Mouse (Mus musculus) adrenal gland, adult 18-20 months (tissue): ENCODE measurements at regions not wholly inside any gene's neighbourhood (a gene's known extent, or its start where the extent isn't known, plus 50 kb on each side); places are given as distances from the start of the nearest gene placed in this dataset.

Experiments used
- DNase-seq, 2 experiments: peaks; one replicate each; pipeline ENCODE4 v3.0.0; 2021 to 2022; ENCODE audit warnings: low spot score in 2 of 2

- DNase-seq, result no peak
These were observed 253.7 kb downstream of the Stim2 start for GRCm38 (mm10) chr5:54252038-54252437.

GRCm38 (mm10) chr5:54254005-54254404 is 255.7 kb downstream of the Stim2 start:
- no peak for DNase-seq

GRCm38 (mm10) chr5:54258087-54258733 is 259.9 kb downstream of the Stim2 start:
- peak in 1 of 2 experiments; percentile 8 for DNase-seq

- DNase-seq, result no peak
These were observed 266.7 kb downstream of the Stim2 start for GRCm38 (mm10) chr5:54264867-54265434.

GRCm38 (mm10) chr5:54267905-54268590 is 269.7 kb downstream of the Stim2 start:
- no peak for DNase-seq

GRCm38 (mm10) chr5:54279357-54279756 is 281.1 kb downstream of the Stim2 start:
- no peak for DNase-seq

- no peak for DNase-seq
These were observed 282.4 kb downstream of the Stim2 start for GRCm38 (mm10) chr5:54280670-54281069.

- no peak for DNase-seq
These were observed 282.8 kb downstream of the Stim2 start for GRCm38 (mm10) chr5:54281121-54281520.

- DNase-seq, result no peak
These were observed 292.2 kb downstream of the Stim2 start for GRCm38 (mm10) chr5:54290372-54291080.

GRCm38 (mm10) chr5:54291940-54292339 is 293.6 kb downstream of the Stim2 start:
- no peak for DNase-seq

- no peak for DNase-seq
These were observed 315.5 kb downstream of the Stim2 start for GRCm38 (mm10) chr5:54313660-54314279.

- no peak for DNase-seq
These were observed 332.1 kb downstream of the Stim2 start for GRCm38 (mm10) chr5:54330415-54330814.

GRCm38 (mm10) chr5:54342976-54343375 is 344.7 kb downstream of the Stim2 start:
- DNase-seq, result no peak

- no peak for DNase-seq
These were observed 345.1 kb downstream of the Stim2 start for GRCm38 (mm10) chr5:54343432-54343831.

- no peak for DNase-seq
These were observed 350.7 kb downstream of the Stim2 start for GRCm38 (mm10) chr5:54348820-54349596.

GRCm38 (mm10) chr5:54349775-54350332 is 351.6 kb downstream of the Stim2 start:
- no peak for DNase-seq

GRCm38 (mm10) chr5:54356105-54356504 is 357.8 kb downstream of the Stim2 start:
- no peak for DNase-seq

- no peak for DNase-seq
These were observed 359.2 kb downstream of the Stim2 start for GRCm38 (mm10) chr5:54357501-54357900.

GRCm38 (mm10) chr5:54358221-54358620 is 359.9 kb downstream of the Stim2 start:
- DNase-seq, result no peak
